Mouse (Mus musculus): ENCODE measurements around the gene Sun1. TPM values are rescaled to one million over a fixed set of nuclear protein-coding genes. Genes with fewer than 3 reads are reported as not detected.

The Sun1 gene
- total and polyA plus RNA-seq, 3 experiments: 71.3 to 79.0 TPM; not detected in 1

DNA sequence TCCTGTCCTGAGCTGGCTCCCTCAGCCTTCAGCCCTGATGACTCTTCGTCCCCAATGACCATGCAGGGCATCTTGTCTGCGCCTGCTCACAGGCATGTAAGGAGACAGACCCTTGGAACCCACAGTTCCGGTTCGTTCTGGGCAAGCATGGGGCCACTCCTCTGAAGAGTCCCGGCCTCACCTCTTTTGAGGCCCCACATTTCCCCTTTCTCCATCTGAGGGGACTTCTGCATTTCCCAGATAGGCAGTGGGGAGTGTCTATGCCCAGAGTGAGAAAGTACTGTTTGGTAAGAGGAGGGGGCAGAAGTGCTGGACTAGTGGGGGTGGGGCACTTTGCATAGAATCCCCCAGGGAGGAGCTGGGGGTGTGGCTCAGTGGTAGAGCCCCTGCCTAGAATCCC lies 86.7 kb downstream of the Sun1 start (continued):
- peak; percentile 63 for TF ChIP-seq GATA1 (IDR thresholded peaks at IDR 0.05; ENCODE audit: low read depth, low read length)
- TF ChIP-seq MEF2A (IDR thresholded peaks at IDR 0.05; ENCODE audit: extremely low read depth, insufficient replicate concordance, low read depth, low read length, poor library complexity, severe bottlenecking): no peak
- no peak for TF ChIP-seq HCFC1 (IDR thresholded peaks at IDR 0.05; ENCODE audit: low read depth, low read length)
- peak; percentile 48; the same call in 1 of the 2 replicates for TF ChIP-seq SIN3A (IDR thresholded peaks at IDR 0.05; ENCODE audit: low read length)
- TF ChIP-seq ZC3H11A (IDR thresholded peaks at IDR 0.05; ENCODE audit: low read depth, low read length): no peak
- no peak for TF ChIP-seq RAD21 (IDR thresholded peaks at IDR 0.05; ENCODE audit: low read depth, low read length)
- TF ChIP-seq TBP (IDR thresholded peaks at IDR 0.05; ENCODE audit: low read depth, low read length): peak; percentile 65
- no peak for TF ChIP-seq SMC3 (IDR thresholded peaks at IDR 0.05; ENCODE audit: low read depth, low read length)
- no peak for TF ChIP-seq MAFK (IDR thresholded peaks at IDR 0.05; ENCODE audit: borderline replicate concordance, low read depth, low read length)
- peak; percentile 61 for TF ChIP-seq ELF1 (IDR thresholded peaks at IDR 0.05; ENCODE audit: low read depth, low read length)
- no peak for TF ChIP-seq CHD1 (IDR thresholded peaks at IDR 0.05; ENCODE audit: low read depth, low read length)
- TF ChIP-seq ZKSCAN1 (IDR thresholded peaks at IDR 0.05; ENCODE audit: low read depth, low read length): no peak
- TF ChIP-seq USF2 (IDR thresholded peaks at IDR 0.05; ENCODE audit: borderline replicate concordance in 1 of 2, insufficient read depth in 1 of 2, low read depth in 1 of 2, low read length in 2 of 2): no peak

DNA sequence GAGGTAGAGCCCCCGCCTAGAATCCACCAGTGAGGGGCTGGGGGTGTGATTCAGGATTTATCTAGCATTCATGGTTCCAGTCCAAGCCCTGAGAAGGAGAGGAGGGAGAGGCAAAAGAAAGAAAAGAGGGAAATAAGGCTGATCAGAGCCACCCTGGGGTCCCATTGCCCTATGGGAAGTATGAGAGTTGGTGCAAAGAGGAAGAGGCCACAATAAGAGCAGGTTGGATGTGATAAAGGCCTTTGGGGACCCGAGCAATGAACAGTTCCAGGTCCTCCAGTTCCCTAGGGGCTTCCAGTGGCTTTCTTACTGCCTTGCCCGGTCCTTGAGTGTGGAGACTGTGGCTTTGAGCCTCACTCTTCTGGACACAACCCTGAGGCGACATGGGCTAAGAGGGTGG lies 87.3 kb downstream of the Sun1 start:
- H3K27ac ChIP-seq (ENCODE audit: control insufficient read depth, low read depth, low read length): peak overlapping the region; percentile 96
- H3K27me3 ChIP-seq (ENCODE audit: control insufficient read depth in 1 of 2, insufficient read depth in 2 of 2, low read length in 2 of 2): no peaks in the 10 kb centered on the region
- peaks cover 5 to 24% of the 10 kb centered on the region in 2 experiments for H3K4me1 ChIP-seq (ENCODE audit: control insufficient read depth in 1 of 2, insufficient read depth in 2 of 2, low read length in 2 of 2)
- H3K9me3 ChIP-seq (replicated peaks; ENCODE audit: insufficient read depth, low read length): no peaks in the 10 kb centered on the region
- peak overlapping the region; percentile 6 to 21; a peak in 2 of 4 replicates for H3K4me3 ChIP-seq (ENCODE audit: control insufficient read depth in 1 of 2, insufficient read depth in 1 of 2, low read depth in 2 of 2, low read length in 2 of 2)
- peak overlapping the region; percentile 63 for H3K9ac ChIP-seq (ENCODE audit: control insufficient read depth, low read depth, low read length, poor library complexity, severe bottlenecking)
- H3K79me2 ChIP-seq (ENCODE audit: control insufficient read depth, insufficient read depth, low read length, poor library complexity): no peaks in the 10 kb centered on the region
- TF ChIP-seq ELF1 (IDR thresholded peaks at IDR 0.05; ENCODE audit: low read depth, low read length): 0 out of 2 replicates have a peak, but pooled peaks have one; percentile 42
- TF ChIP-seq TAL1 (IDR thresholded peaks at IDR 0.05; ENCODE audit: low read length): peak; percentile 35
- TF ChIP-seq BHLHE40 (IDR thresholded peaks at IDR 0.05; ENCODE audit: borderline replicate concordance, low read depth, low read length): no peak
- TF ChIP-seq MEF2A (IDR thresholded peaks at IDR 0.05; ENCODE audit: extremely low read depth, insufficient replicate concordance, low read depth, low read length, poor library complexity, severe bottlenecking): no peak
- TF ChIP-seq POLR2AphosphoS5 (IDR thresholded peaks at IDR 0.05; ENCODE audit: borderline replicate concordance, low read depth, low read length): no peak
- TF ChIP-seq JUND (IDR thresholded peaks at IDR 0.05; ENCODE audit: low read depth, low read length): no peak
- no peak for TF ChIP-seq USF2 (IDR thresholded peaks at IDR 0.05; ENCODE audit: borderline replicate concordance in 1 of 2, insufficient read depth in 1 of 2, low read depth in 1 of 2, low read length in 2 of 2)
- TF ChIP-seq NELFE (IDR thresholded peaks at IDR 0.05; ENCODE audit: low read depth, low read length): peak; percentile 37
- TF ChIP-seq TBP (IDR thresholded peaks at IDR 0.05; ENCODE audit: low read depth, low read length): peak; percentile 66
- TF ChIP-seq EP300 (IDR thresholded peaks at IDR 0.05; ENCODE audit: low read depth in 1 of 2, low read length in 2 of 2): peak; percentile 39 to 54; a peak in 2 of 4 replicates
- no peak for TF ChIP-seq ZMIZ1 (IDR thresholded peaks at IDR 0.05; ENCODE audit: low read depth, low read length)
- TF ChIP-seq HCFC1 (IDR thresholded peaks at IDR 0.05; ENCODE audit: low read depth, low read length): 0 out of 2 replicates have a peak, but pooled peaks have one; percentile 16
- TF ChIP-seq ZNF384 (IDR thresholded peaks at IDR 0.05; ENCODE audit: low read depth, low read length): no peak
- peak; percentile 22 to 69; a peak in 2 of 4 replicates for TF ChIP-seq POLR2A (IDR thresholded peaks at IDR 0.05; ENCODE audit: control insufficient read depth in 1 of 2, insufficient read depth in 1 of 2, low read depth in 1 of 2, low read length in 2 of 2, poor library complexity in 1 of 2)
- peak; percentile 41; the same call in 1 of the 2 replicates for TF ChIP-seq TCF12 (IDR thresholded peaks at IDR 0.05; ENCODE audit: low read depth, low read length)
- TF ChIP-seq MXI1 (IDR thresholded peaks at IDR 0.05; ENCODE audit: low read depth, low read length): peak; percentile 28; the same call in 1 of the 2 replicates
- TF ChIP-seq E2F4 (IDR thresholded peaks at IDR 0.05; ENCODE audit: borderline replicate concordance, low read depth, low read length): no peak
- peaks cover 0 to 21% of the 10 kb centered on the region in 2 experiments; a peak in 2 of 4 replicates for H3K36me3 ChIP-seq (ENCODE audit: control insufficient read depth in 1 of 2, insufficient read depth in 2 of 2, low read length in 2 of 2)
- DNase-seq (ENCODE audit: low read depth, low spot score): peak; percentile 87

Data from MEL (cell line).